Mouse (Mus musculus) stomach, embryonic 15.5 days (tissue): ENCODE measurements around the gene Mgat5. TPM values are rescaled to one million over a fixed set of nuclear protein-coding genes. Genes with fewer than 3 reads are reported as not detected.

Source experiments
- ATAC-seq: fragments of 200-750 bp; cut with Nextera tagmentation; 2 replicates; pipeline ENCODE4 v1.8.0; 2017; ENCODE audit warnings: low read depth, moderate number of reproducible peaks, moderate TSS enrichment; ENCODE audit not compliant: insufficient read depth, low FRiP score
- H3K27ac ChIP-seq: fragments of 300-500 bp; sonication (generic); 2 replicates; pipeline ENCODE4 v1.5.1; 2015; ENCODE audit warnings: mild to moderate bottlenecking, inconsistent platforms
- H3K27me3 ChIP-seq: fragments of 300-500 bp; sonication (generic); replicated peaks from 2 replicates; pipeline ENCODE4 v1.6.1; 2015; ENCODE audit warnings: inconsistent platforms
- H3K36me3 ChIP-seq: fragments of 300-500 bp; sonication (generic); 2 replicates; pipeline ENCODE4 v1.6.1; 2015; ENCODE audit warnings: inconsistent platforms
- H3K4me1 ChIP-seq: fragments of 300-500 bp; sonication (generic); 2 replicates; pipeline ENCODE4 v1.6.1; 2015; ENCODE audit warnings: inconsistent platforms
- H3K4me2 ChIP-seq: fragments of 300-500 bp; sonication (generic); 2 replicates; pipeline ENCODE4 v1.6.1; 2015; ENCODE audit warnings: mild to moderate bottlenecking, inconsistent platforms
- H3K4me3 ChIP-seq: fragments of 300-500 bp; sonication (generic); replicated peaks from 2 replicates; pipeline ENCODE4 v1.5.1; 2015; ENCODE audit warnings: inconsistent platforms
- H3K9ac ChIP-seq: fragments of 300-500 bp; sonication (generic); 2 replicates; pipeline ENCODE4 v1.6.1; 2015; ENCODE audit warnings: inconsistent platforms
- H3K9me3 ChIP-seq: fragments of 300-500 bp; sonication (generic); 2 replicates; pipeline ENCODE4 v1.6.1; 2016; ENCODE audit warnings: inconsistent platforms
- WGBS: fragments of 180-500 bp; shearing (Covaris S2); methylation state at CpG from one replicate; pipeline ENCODE4 v1.1.7; 2015; 5-methylcytosine and 5-hydroxymethylcytosine counted together
- polyA plus RNA-seq: library from polyadenylated mRNA; unstranded; fragments of >200 nt; fragmentation: Nextera tagmentation; extraction: Ambion mirVana; gene quantifications from 2 replicates; pipeline ENCODE4 v1.2.1, GENCODE M21; 2015

Mgat5 gene
- polyA plus RNA-seq, 1 experiment from 2014 or later: 5.4 TPM

DNA sequence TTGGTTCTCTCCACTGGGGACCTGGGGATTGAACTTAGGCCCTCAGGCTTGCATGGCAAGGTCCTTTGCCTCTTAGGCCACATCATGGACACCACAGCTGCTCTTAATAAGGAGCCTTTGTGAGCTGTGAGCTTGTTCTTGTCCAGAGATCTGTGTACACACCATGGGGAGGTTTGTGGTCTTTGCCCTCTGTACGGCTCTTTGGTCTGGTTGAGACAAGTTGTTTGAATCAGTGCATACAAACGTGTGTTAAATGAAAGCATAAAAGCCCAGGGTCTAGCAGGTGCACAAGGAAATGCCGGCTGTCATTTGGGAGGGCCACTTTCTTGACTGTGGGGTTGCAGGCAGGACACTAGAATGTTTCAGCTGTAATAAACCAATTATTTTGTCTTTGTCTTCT, 64.5 kb downstream of the Mgat5 start:
- no peak for ATAC-seq
- H3K4me2 ChIP-seq: no peak overlapping the region
- H3K9ac ChIP-seq: no peak overlapping the region
- H3K27ac ChIP-seq: no peak overlapping the region
- WGBS: 74% methylated on average over 3 of the region's 3 CpGs
- H3K27me3 ChIP-seq: no peaks in the 10 kb centered on the region
- H3K4me3 ChIP-seq: no peak overlapping the region
- H3K36me3 ChIP-seq: no peaks in the 10 kb centered on the region
- 0 out of 2 replicates have a peak, but pooled peaks cover 5% of the 10 kb centered on the region for H3K4me1 ChIP-seq
- no peaks in the 10 kb centered on the region for H3K9me3 ChIP-seq

GRCm38 (mm10) chr1:127270273-127271020, 65.6 kb downstream of the Mgat5 start:
- H3K4me1 ChIP-seq: 0 out of 2 replicates have a peak, but pooled peaks cover 5% of the 10 kb centered on the region
- H3K4me2 ChIP-seq: no peak overlapping the region
- H3K27ac ChIP-seq: no peak overlapping the region
- no peaks in the 10 kb centered on the region for H3K9me3 ChIP-seq
- no peak overlapping the region for H3K4me3 ChIP-seq
- no peaks in the 10 kb centered on the region for H3K36me3 ChIP-seq
- 67% methylated on average over 13 of the region's 13 CpGs for WGBS
- no peak overlapping the region for H3K9ac ChIP-seq
- no peaks in the 10 kb centered on the region for H3K27me3 ChIP-seq
- ATAC-seq: no peak

DNA sequence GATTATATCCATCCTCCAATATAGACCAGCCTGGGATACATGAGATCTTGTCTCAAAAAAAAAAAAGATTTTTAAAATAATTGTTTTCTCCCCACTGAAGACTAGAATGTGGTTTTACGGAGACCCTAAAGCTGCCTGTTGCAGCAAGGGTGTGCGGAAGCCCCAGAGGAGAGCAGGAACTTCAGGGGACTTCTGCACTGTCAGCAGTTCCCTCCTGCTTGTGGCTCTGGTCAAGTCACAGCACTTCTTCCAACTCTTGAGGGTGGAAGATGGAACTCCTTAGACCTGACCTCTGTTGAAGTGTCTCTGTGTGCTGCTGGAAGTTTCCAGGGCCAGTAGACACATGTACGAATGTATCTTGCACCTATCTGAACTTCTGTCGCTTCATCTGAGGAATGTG, 66.3 kb downstream of the Mgat5 start:
- 85% methylated on average over 4 of the region's 4 CpGs for WGBS
- Histone ChIP-seq H3K4me1 (0 out of 2 replicates have a peak, but pooled peaks cover 5% of the 10 kb centered on the region), H3K9me3 (no peaks in the 10 kb centered on the region), H3K9ac (no peak overlapping the region), H3K4me2 (no peak overlapping the region), H3K4me3 (no peak overlapping the region), H3K27me3 (no peaks in the 10 kb centered on the region), H3K36me3 (no peaks in the 10 kb centered on the region), H3K27ac (0 out of 2 replicates have a peak overlapping the region, but pooled peaks have one; percentile 1)
- no peak for ATAC-seq

DNA sequence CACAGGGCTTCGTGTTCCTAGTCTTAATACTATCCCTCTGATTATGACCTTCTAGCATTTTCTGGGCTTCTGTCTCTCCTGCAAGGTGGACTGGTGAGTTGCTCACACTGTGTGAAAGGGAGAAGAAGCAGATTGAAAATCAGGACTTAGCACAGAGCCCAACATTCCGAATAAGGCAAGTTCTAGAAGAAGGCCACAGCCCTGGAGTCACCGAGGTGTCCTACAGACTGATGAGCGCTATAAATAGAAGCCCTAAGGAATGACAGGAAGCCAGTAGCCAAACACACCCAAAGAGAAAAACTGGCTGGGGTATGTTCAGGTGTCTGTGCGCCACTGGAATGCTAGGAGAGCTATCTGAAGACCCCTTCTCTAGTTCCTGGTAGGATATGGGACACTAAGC, 68.5 kb downstream of the Mgat5 start:
- WGBS: 76% methylated on average over 5 of the region's 5 CpGs
- ATAC-seq: no peak
- Histone ChIP-seq H3K4me2 (no peak overlapping the region), H3K4me1 (0 out of 2 replicates have a peak, but pooled peaks cover 5% of the 10 kb centered on the region), H3K9me3 (no peaks in the 10 kb centered on the region), H3K4me3 (no peak overlapping the region), H3K27me3 (no peaks in the 10 kb centered on the region), H3K27ac (no peak overlapping the region), H3K36me3 (no peaks in the 10 kb centered on the region), H3K9ac (no peak overlapping the region)

DNA sequence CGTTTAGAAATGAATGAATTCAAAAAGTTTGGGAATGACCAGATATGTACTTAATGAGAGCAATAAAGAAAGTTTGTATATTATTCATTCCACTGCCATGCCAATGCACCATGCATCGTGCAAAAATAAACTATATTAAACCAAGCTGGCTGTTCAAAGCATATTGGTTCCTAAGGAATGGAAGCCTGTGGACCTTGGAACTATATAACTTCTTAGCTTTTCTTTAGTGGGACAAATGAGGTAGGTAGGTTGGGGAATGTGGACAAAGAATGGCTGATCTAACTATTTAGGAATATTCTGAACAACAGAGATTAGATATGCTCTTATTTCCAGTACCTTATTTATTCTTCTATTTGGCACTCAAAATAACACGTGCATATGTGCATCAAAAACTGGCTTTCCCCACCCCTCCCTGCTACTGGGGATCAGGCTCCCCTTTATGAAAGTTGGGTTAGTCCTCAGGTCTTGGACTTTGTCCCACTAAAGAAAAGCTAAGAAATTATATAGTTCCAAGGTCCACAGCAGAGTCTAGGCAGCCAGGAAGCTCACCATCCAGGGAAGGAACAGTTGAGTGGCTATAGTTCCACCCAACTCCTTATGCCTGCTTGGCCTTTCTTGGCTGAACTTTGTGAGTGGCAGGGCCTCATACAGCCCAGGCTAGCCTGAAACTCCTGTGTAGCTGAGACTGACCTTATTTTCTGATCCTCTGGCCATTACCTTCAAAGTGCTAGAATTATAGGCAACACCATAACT, 70.9 kb downstream of the Mgat5 start:
- H3K27ac ChIP-seq: no peak overlapping the region
- no peak overlapping the region for H3K9ac ChIP-seq
- peak; percentile 56; the same call in 1 of the 2 replicates for ATAC-seq

DNA sequence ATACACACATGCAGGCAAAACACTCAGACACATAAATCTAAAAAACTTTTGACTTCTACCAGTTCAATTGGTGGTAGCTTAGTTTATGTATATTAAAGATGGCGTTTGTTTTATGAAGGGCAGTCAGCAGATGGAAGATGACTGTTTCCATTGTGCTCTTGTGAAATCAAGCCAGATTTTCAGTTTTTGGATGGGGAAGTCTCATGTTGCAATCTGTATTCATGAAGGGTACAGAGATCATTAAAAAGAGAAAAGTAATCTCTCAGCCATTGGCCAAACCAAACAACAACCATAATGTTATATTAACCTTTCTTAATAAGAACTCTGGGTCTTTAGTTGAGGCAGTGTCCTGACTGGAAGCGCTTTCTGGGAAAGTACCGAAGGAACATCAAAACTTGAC, 73.3 kb downstream of the Mgat5 start:
- Histone ChIP-seq H3K36me3 (no peaks in the 10 kb centered on the region), H3K4me1 (no peaks in the 10 kb centered on the region), H3K27ac (no peak overlapping the region), H3K4me3 (no peak overlapping the region), H3K27me3 (no peaks in the 10 kb centered on the region), H3K4me2 (no peak overlapping the region), H3K9ac (no peak overlapping the region), H3K9me3 (no peaks in the 10 kb centered on the region)
- ATAC-seq: no peak
- 89% methylated on average over 3 of the region's 3 CpGs for WGBS

More for the DNA sequence above, 70.9 kb downstream of the Mgat5 start:
- H3K4me2 ChIP-seq: no peak overlapping the region
- 0 out of 2 replicates have a peak, but pooled peaks cover 5% of the 10 kb centered on the region for H3K4me1 ChIP-seq
- H3K27me3 ChIP-seq: no peaks in the 10 kb centered on the region
- 87% methylated on average over 3 of the region's 3 CpGs for WGBS
- no peaks in the 10 kb centered on the region for H3K36me3 ChIP-seq
- H3K9me3 ChIP-seq: no peaks in the 10 kb centered on the region
- no peak overlapping the region for H3K4me3 ChIP-seq

DNA sequence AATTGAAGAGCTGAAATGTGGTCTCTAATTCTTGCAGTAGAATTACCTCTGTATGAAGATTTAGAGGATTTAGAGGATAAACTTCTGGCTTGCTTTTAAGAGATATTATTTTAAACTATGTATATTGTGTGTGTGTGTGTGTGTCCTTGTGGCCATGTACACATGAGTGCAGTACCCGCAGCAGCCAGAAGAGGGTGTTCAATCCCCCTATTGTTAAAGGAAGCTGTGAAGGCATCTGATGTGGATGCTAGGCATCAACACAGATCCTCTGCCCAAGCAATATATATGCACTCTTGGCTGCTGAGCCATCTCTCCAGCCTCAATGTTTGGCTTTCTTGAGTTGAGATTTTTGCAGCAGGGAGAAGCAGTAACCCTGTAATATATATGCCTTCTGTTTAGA, 75.4 kb downstream of the Mgat5 start:
- no peak for ATAC-seq
- no peak overlapping the region for H3K4me3 ChIP-seq
- H3K9me3 ChIP-seq: no peaks in the 10 kb centered on the region
- H3K4me1 ChIP-seq: no peaks in the 10 kb centered on the region
- no peak overlapping the region for H3K9ac ChIP-seq
- no peak overlapping the region for H3K4me2 ChIP-seq
- H3K36me3 ChIP-seq: no peaks in the 10 kb centered on the region
- no peaks in the 10 kb centered on the region for H3K27me3 ChIP-seq
- 91% methylated on average over 1 of the region's 1 CpGs for WGBS
- H3K27ac ChIP-seq: no peak overlapping the region

- no peak overlapping the region for H3K27ac ChIP-seq
- H3K4me1 ChIP-seq: no peaks in the 10 kb centered on the region
- no peaks in the 10 kb centered on the region for H3K9me3 ChIP-seq
- WGBS: 78% methylated on average over 3 of the region's 3 CpGs
- no peak overlapping the region for H3K4me3 ChIP-seq
- H3K4me2 ChIP-seq: no peak overlapping the region
- no peak for ATAC-seq
- H3K36me3 ChIP-seq: no peaks in the 10 kb centered on the region
- H3K9ac ChIP-seq: no peak overlapping the region
- no peaks in the 10 kb centered on the region for H3K27me3 ChIP-seq
Observed at GRCm38 (mm10) chr1:127284975-127285374, 80.2 kb downstream of the Mgat5 start.

DNA sequence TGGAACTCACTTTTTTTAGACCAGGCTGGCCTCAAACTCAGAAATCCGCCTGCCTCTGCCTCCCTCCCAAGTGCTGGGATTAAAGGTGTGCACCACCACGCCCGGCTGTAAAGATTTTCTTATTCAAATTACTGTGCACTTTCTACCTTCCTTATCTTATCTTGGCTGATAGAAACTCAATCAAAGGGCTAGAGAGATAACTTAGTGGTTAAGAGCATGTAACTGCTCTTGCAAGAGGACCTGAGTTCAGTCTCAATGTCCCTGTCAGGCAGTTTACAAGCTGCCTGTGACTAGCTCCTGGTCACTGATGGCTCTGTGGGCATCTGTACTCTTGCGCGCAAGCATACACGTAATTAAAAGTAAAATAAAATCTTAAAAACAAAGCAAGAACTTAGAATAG, 82.7 kb downstream of the Mgat5 start:
- Histone ChIP-seq H3K27me3 (no peaks in the 10 kb centered on the region), H3K36me3 (no peaks in the 10 kb centered on the region), H3K4me2 (no peak overlapping the region), H3K9me3 (no peaks in the 10 kb centered on the region), H3K4me1 (peaks cover 8% of the 10 kb centered on the region), H3K4me3 (no peak overlapping the region), H3K27ac (no peak overlapping the region), H3K9ac (no peak overlapping the region)
- 83% methylated on average over 6 of the region's 6 CpGs for WGBS
- ATAC-seq: no peak

DNA sequence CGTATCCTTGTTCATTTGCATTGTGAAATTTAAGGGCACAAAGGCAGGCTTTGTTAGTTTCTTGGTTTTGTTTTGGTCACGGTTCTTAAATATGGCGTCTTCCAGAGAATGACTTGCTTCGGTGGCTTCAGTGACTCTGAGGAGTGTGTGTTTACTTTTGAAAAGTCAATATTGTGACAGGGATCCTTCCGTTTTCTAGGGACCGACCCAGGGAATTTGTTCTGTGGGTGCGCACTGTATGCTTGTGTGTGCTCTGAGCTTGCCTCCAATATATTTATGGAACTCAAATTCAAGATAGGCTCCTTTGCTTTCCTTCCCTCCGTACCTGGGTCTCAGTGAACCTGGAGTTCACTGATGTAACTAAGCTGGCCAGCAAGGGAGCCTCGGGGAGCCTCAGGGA, 86.1 kb downstream of the Mgat5 start:
- Histone ChIP-seq H3K36me3 (no peaks in the 10 kb centered on the region), H3K9ac (no peak overlapping the region), H3K27me3 (no peaks in the 10 kb centered on the region), H3K4me3 (no peak overlapping the region), H3K4me2 (no peak overlapping the region), H3K27ac (no peak overlapping the region), H3K4me1 (peaks cover 14% of the 10 kb centered on the region), H3K9me3 (no peaks in the 10 kb centered on the region)
- ATAC-seq: peak; percentile 53; the same call in 1 of the 2 replicates
- 61% methylated on average over 9 of the region's 9 CpGs for WGBS

- no peaks in the 10 kb centered on the region for H3K36me3 ChIP-seq
- H3K27ac ChIP-seq: no peak overlapping the region
- H3K27me3 ChIP-seq: no peaks in the 10 kb centered on the region
- H3K9me3 ChIP-seq: no peaks in the 10 kb centered on the region
- ATAC-seq: no peak
- H3K4me2 ChIP-seq: no peak overlapping the region
- no peak overlapping the region for H3K9ac ChIP-seq
- H3K4me1 ChIP-seq: peaks cover 14% of the 10 kb centered on the region
- no peak overlapping the region for H3K4me3 ChIP-seq
Observed at GRCm38 (mm10) chr1:127291721-127292120, 86.9 kb downstream of the Mgat5 start.

GRCm38 (mm10) chr1:127293286-127293685, 88.5 kb downstream of the Mgat5 start:
- no peak overlapping the region for H3K4me3 ChIP-seq
- H3K9me3 ChIP-seq: no peaks in the 10 kb centered on the region
- H3K27me3 ChIP-seq: no peaks in the 10 kb centered on the region
- no peak for ATAC-seq
- H3K36me3 ChIP-seq: no peaks in the 10 kb centered on the region
- no peak overlapping the region for H3K27ac ChIP-seq
- H3K4me1 ChIP-seq: peaks cover 14% of the 10 kb centered on the region
- no peak overlapping the region for H3K4me2 ChIP-seq
- no peak overlapping the region for H3K9ac ChIP-seq
- WGBS: 39% methylated on average over 5 of the region's 5 CpGs
